Mouse (Mus musculus) kidney, adult 2 months (tissue): ENCODE measurements around the gene Srebf2. TPM values are rescaled to one million over a fixed set of nuclear protein-coding genes. Genes with fewer than 3 reads are reported as not detected.

ENCODE experiments used
- DNase-seq: peaks from one replicate; pipeline ENCODE4 v3.0.0; 2021
- H3K27ac ChIP-seq: fragments of 200-500 bp; 2 replicates; pipeline ENCODE4 v1.5.1; 2012; ENCODE audit warnings: low read depth, low read length, control low read depth, inconsistent platforms; ENCODE audit not compliant: insufficient read depth
- H3K27me3 ChIP-seq: fragments of 200-500 bp; replicated peaks from 2 replicates; pipeline ENCODE4 v1.6.1; 2012; ENCODE audit warnings: mild to moderate bottlenecking, moderate library complexity, low read length, inconsistent platforms; ENCODE audit not compliant: control insufficient read depth, insufficient read depth
- H3K36me3 ChIP-seq: fragments of 200-500 bp; 2 replicates; pipeline ENCODE4 v1.6.1; 2012; ENCODE audit warnings: mild to moderate bottlenecking, moderate library complexity, low read length, inconsistent platforms; ENCODE audit not compliant: control insufficient read depth, insufficient read depth
- H3K4me1 ChIP-seq: fragments of 200-500 bp; 2 replicates; pipeline ENCODE4 v1.6.1; 2011; ENCODE audit warnings: low read length; ENCODE audit not compliant: control insufficient read depth, insufficient read depth
- H3K4me3 ChIP-seq: fragments of 200-500 bp; 2 replicates; pipeline ENCODE4 v1.5.1; 2011; ENCODE audit warnings: mild to moderate bottlenecking, low read depth, low read length, control low read depth; ENCODE audit not compliant: insufficient read depth
- CTCF ChIP-seq: fragments of 200-500 bp; conservative IDR thresholded peaks from 2 replicates; pipeline ENCODE4 v1.5.1; 2011; ENCODE audit warnings: low read depth, mild to moderate bottlenecking, control low read depth, low read length, moderate library complexity, mixed read lengths; ENCODE audit not compliant: insufficient read depth, insufficient read length
- POLR2A ChIP-seq: fragments of 200-500 bp; IDR thresholded peaks from one replicate; pipeline ENCODE4 v1.6.1; 2011; ENCODE audit warnings: low read depth, low read length, control low read depth
- WGBS: fragments of 180-500 bp; shearing (Covaris S2); methylation state at CpG from one replicate; pipeline ENCODE4 v1.1.7; 2018; 5-methylcytosine and 5-hydroxymethylcytosine counted together
- polyA plus RNA-seq: library from polyadenylated mRNA; depleted of rRNA; stranded (reverse); fragments of >200 nt; gene quantifications from 2 replicates; pipeline ENCODE4 v1.2.3, GENCODE M21; 2012

Srebf2 gene
- polyA plus RNA-seq, 1 experiment, result 102 TPM

- 65% methylated on average over 10 of the region's 10 CpGs for WGBS
- H3K4me3 ChIP-seq, result no peak overlapping the region
- peaks cover 11% of the 10 kb centered on the region for H3K4me1 ChIP-seq
- DNase-seq, result peak; percentile 50
- H3K27ac ChIP-seq, result no peak overlapping the region
- H3K36me3 ChIP-seq, result no peaks in the 10 kb centered on the region; the same call in 1 of the 2 replicates
- TF ChIP-seq CTCF, result peak; percentile 20; the same call in 1 of the 2 replicates
- no peak for TF ChIP-seq POLR2A
- no peaks in the 10 kb centered on the region for H3K27me3 ChIP-seq
These were observed 41.7 kb downstream of the Srebf2 start for GRCm38 (mm10) chr15:82188481-82189240.

DNA sequence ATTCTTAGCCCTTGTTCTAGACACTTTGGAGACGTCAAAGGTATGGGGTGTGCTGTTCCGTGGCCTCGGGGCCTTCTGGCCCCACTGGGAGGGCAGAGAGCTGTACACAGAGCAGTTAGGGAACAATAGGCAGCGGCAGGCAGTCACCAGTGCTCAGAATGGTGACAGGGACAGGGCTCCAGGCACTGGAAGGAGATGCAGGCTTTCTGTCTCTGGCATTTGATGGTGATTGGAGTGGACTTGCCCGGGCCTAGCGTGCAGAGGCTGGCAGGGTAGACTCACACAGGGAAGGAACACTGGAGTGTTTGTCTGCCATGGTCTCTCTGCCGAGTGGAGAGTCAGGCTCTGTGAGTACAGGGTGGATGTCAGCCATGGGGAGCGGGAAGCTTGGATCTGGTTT is 45.6 kb downstream of the Srebf2 start:
- Histone ChIP-seq H3K4me3 (no peak overlapping the region), H3K27me3 (no peaks in the 10 kb centered on the region), H3K27ac (no peak overlapping the region), H3K4me1 (no peaks in the 10 kb centered on the region), H3K36me3 (no peaks in the 10 kb centered on the region; the same call in 1 of the 2 replicates)
- WGBS, result 86% methylated on average over 8 of the region's 8 CpGs
- TF ChIP-seq CTCF (no peak), POLR2A (no peak)
- DNase-seq, result no peak

- TF ChIP-seq POLR2A, result no peak
- TF ChIP-seq CTCF, result no peak
- WGBS, result 85% methylated on average over 12 of the region's 12 CpGs
- no peak overlapping the region for H3K4me3 ChIP-seq
- peaks cover 2% of the 10 kb centered on the region; the same call in 1 of the 2 replicates for H3K36me3 ChIP-seq
- DNase-seq, result no peak
- no peak overlapping the region for H3K27ac ChIP-seq
- no peaks in the 10 kb centered on the region for H3K4me1 ChIP-seq
- no peaks in the 10 kb centered on the region for H3K27me3 ChIP-seq
These were observed 49.3 kb downstream of the Srebf2 start for GRCm38 (mm10) chr15:82196300-82196699.

DNA sequence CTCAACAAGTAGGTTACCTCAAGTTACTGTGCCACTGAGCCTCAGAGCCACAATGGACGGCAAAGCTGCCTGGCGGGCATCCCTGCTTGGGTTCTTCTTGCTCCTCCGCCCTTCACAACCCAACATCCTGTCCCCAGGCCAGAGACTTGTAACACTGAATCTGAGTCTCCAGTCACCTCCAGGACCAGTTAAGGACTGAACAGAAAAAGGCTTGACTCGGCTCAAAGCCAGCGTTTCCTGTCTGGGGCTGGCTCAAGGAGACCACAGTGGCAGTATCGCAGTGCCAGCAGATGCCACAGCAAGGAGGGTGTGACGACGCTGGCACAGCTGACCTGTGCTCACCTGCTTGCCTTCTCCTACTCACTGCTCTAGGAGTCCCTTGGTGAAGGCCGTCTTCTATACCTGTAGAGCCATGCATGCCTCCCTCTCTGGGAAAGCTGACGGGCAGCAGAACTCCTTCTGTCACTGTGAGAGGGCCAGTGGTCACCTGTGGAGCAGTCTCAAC is 50.3 kb downstream of the Srebf2 start:
- Histone ChIP-seq H3K27ac (no peak overlapping the region), H3K36me3 (peaks cover 2% of the 10 kb centered on the region; the same call in 1 of the 2 replicates), H3K4me3 (no peak overlapping the region), H3K27me3 (no peaks in the 10 kb centered on the region), H3K4me1 (no peaks in the 10 kb centered on the region)
- DNase-seq, result no peak
- 89% methylated on average over 10 of the region's 10 CpGs for WGBS
- TF ChIP-seq POLR2A (no peak), CTCF (no peak)

DNA sequence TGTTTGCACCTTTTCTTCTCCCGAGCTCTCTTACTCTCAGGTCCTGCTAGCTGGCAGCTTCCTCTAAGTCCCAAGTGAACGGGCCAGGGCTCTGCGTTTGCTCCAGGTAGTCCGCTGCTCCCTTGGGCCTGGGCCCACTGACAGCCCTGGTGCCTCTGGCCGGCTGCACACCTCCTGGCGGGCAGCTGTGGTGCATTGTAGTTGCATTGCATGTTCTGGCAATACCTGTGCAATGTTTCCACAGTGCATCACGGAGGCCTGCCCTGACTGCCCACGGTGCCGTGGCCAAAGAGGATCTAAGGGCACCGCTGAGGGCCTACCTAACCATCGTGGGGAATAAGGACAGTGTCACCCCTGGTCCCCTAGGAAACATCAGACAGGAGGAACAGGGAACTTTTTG is 51.0 kb downstream of the Srebf2 start:
- peaks cover 2% of the 10 kb centered on the region; the same call in 1 of the 2 replicates for H3K36me3 ChIP-seq
- H3K4me1 ChIP-seq, result no peaks in the 10 kb centered on the region
- 88% methylated on average over 11 of the region's 11 CpGs for WGBS
- no peak overlapping the region for H3K4me3 ChIP-seq
- no peak overlapping the region for H3K27ac ChIP-seq
- no peak for DNase-seq
- H3K27me3 ChIP-seq, result no peaks in the 10 kb centered on the region
- no peak for TF ChIP-seq POLR2A
- TF ChIP-seq CTCF, result no peak

GRCm38 (mm10) chr15:82198342-82198741 is 51.4 kb downstream of the Srebf2 start:
- WGBS, result 83% methylated on average over 7 of the region's 7 CpGs
- TF ChIP-seq POLR2A (no peak), CTCF (no peak)
- Histone ChIP-seq H3K27ac (no peak overlapping the region), H3K27me3 (no peaks in the 10 kb centered on the region), H3K4me1 (no peaks in the 10 kb centered on the region), H3K36me3 (peaks cover 2% of the 10 kb centered on the region; the same call in 1 of the 2 replicates), H3K4me3 (no peak overlapping the region)
- no peak for DNase-seq

DNA sequence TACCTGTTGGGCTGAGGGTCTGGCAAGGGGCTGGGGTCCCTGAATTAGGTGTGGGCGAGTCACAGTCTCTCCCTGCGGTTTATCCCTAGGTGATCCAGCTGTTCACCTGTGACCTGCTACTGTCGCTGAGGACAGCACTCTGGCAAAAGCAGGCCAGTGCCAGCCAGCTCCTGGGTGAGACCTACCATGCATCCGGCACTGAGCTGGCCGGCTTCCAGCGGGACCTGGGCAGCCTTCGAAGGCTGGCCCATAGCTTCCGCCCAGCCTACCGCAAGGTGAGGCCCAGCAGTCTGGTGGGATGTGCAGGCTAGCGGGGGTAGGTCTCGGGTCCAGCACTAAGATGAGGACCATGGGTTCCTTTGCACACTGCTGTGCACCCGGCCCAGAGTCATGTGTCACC is 52.6 kb downstream of the Srebf2 start:
- H3K27me3 ChIP-seq, result no peaks in the 10 kb centered on the region
- peak; percentile 12 for DNase-seq
- no peak overlapping the region for H3K4me3 ChIP-seq
- no peaks in the 10 kb centered on the region for H3K4me1 ChIP-seq
- TF ChIP-seq POLR2A (no peak), CTCF (no peak)
- H3K36me3 ChIP-seq, result peaks cover 2% of the 10 kb centered on the region
- H3K27ac ChIP-seq, result no peak overlapping the region
- 71% methylated on average over 12 of the region's 12 CpGs for WGBS
